Mouse (Mus musculus): Measurements from ENCODE around the gene Cplx1. TPM values are rescaled to one million over a fixed set of nuclear protein-coding genes. Genes with fewer than 3 reads are reported as not detected.

Gene Cplx1
- polyA plus RNA-seq, 1 experiment from 2014 or later, result 253 TPM

DNA sequence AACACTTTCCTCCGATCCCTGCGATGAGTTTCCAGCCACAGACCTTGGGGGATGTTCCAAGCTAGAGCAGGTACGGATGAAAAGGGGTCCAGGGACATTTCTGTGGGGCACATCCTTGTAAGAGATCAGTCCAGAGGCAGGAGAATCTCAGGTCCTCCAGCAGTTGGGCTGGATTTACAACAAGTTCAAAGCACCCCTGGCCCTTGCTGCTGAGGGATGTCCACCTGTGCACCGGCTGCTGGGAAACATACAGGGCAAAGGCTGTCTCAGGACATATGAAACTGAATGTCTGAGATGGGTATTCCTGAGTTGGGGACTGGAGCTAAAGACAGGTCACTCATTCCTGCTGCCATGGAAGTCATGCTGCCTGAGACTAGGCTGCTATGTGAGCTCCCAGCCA lies 7.2 kb upstream of the Cplx1 start:
- H3K4me1 ChIP-seq (ENCODE audit: control insufficient read depth, insufficient read depth, low read length), result no peaks in the 10 kb centered on the region
- H3K27me3 ChIP-seq (ENCODE audit: control insufficient read depth, insufficient read depth, low read length), result no peaks in the 10 kb centered on the region
- H3K36me3 ChIP-seq (ENCODE audit: control insufficient read depth, insufficient read depth, low read length), result no peaks in the 10 kb centered on the region
- H3K4me2 ChIP-seq (ENCODE audit: low read depth, low read length), result no peak overlapping the region
- H3K9me3 ChIP-seq (ENCODE audit: control insufficient read depth, low read length), result no peaks in the 10 kb centered on the region
- H3K9ac ChIP-seq (replicated peaks; ENCODE audit: low read depth, low read length), result no peak overlapping the region
- WGBS, result 79% methylated on average over 4 of the region's 4 CpGs
- no peak overlapping the region for H3K4me3 ChIP-seq (ENCODE audit: low read depth, low read length)
- H3K27ac ChIP-seq (ENCODE audit: low read depth, low read length), result no peak overlapping the region
- no peak for ATAC-seq (ENCODE audit: low read depth)

DNA sequence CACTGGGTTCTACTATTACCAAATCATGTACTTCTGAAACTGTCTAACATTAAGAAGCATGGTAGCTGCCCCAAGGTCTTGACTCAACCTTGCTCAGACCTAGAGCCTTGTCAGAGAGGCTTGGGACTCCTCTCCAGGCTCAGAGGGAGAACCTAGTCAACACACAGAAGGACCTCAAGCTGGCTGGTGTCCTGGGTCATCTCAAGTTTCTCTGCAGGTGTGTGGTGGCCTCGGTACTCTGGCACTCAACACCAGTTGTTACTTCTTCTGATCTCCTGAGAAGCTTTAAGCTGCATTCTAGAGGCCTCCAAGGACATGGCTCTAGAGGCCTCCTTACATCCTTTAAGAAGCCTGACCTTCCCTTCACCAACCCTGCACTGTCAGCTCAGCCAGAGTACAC lies 4.2 kb upstream of the Cplx1 start:
- ATAC-seq (ENCODE audit: low read depth), result no peak
- no peak overlapping the region for H3K4me3 ChIP-seq (ENCODE audit: low read depth, low read length)
- WGBS, result 70% methylated on average over 1 of the region's 1 CpGs
- H3K27ac ChIP-seq (ENCODE audit: low read depth, low read length), result no peak overlapping the region
- H3K4me2 ChIP-seq (ENCODE audit: low read depth, low read length), result no peak overlapping the region
- peaks cover 7% of the 10 kb centered on the region; the same call in 1 of the 2 replicates for H3K27me3 ChIP-seq (ENCODE audit: control insufficient read depth, insufficient read depth, low read length)
- H3K9me3 ChIP-seq (ENCODE audit: control insufficient read depth, low read length), result no peaks in the 10 kb centered on the region
- no peaks in the 10 kb centered on the region for H3K4me1 ChIP-seq (ENCODE audit: control insufficient read depth, insufficient read depth, low read length)
- no peaks in the 10 kb centered on the region for H3K36me3 ChIP-seq (ENCODE audit: control insufficient read depth, insufficient read depth, low read length)
- no peak overlapping the region for H3K9ac ChIP-seq (replicated peaks; ENCODE audit: low read depth, low read length)

DNA sequence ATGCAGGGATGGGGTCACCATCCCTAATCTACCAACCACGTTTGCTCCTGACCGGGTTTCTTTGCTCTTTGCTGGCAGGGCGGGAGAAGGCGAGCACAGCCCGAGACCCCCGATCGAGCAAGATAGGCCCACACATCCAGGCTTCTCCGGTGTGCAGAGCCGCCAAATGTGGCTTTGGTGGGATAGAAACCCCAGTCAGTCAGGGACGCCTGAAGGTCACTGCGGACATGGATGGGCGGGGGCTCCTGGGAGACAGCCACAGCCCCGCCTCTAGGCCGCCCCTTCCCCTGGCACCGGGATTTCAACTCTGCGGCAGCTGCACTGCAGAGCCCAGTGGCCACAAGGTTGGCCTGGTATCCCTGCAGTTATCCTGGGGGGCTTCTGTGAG lies 377 bp upstream of the Cplx1 start:
- 0% methylated on average over 16 of the region's 16 CpGs for WGBS
- peak overlapping the region; percentile 72 for H3K4me2 ChIP-seq (ENCODE audit: low read depth, low read length)
- no peaks in the 10 kb centered on the region for H3K4me1 ChIP-seq (ENCODE audit: control insufficient read depth, insufficient read depth, low read length)
- peak overlapping the region; percentile 54 for H3K4me3 ChIP-seq (ENCODE audit: low read depth, low read length)
- H3K27ac ChIP-seq (ENCODE audit: low read depth, low read length), result peak overlapping the region; percentile 87
- peak; percentile 68 for ATAC-seq (ENCODE audit: low read depth)
- H3K36me3 ChIP-seq (ENCODE audit: control insufficient read depth, insufficient read depth, low read length), result no peaks in the 10 kb centered on the region
- H3K9me3 ChIP-seq (ENCODE audit: control insufficient read depth, low read length), result no peaks in the 10 kb centered on the region
- peak overlapping the region; percentile 74 for H3K9ac ChIP-seq (replicated peaks; ENCODE audit: low read depth, low read length)
- peaks cover 7% of the 10 kb centered on the region for H3K27me3 ChIP-seq (ENCODE audit: control insufficient read depth, insufficient read depth, low read length)

DNA sequence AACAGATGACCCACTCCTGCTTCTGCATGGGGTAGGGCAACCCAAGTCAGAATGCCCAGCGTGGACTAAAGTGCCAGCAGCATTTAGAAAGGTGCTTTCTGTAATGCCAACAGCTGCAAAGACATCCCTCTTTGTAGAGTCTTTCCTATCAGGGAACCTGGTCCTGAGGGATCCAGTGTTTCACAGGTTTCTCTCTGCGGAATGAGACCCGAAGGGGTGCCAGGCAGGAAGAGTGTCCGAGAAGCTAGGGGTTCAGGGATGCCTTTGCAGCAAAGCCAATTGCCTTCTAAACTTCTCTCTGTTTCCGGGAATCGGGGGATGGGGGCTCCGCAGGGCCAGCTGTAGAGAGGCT lies 711 bp downstream of the Cplx1 start:
- peak overlapping the region; percentile 72 for H3K4me2 ChIP-seq (ENCODE audit: low read depth, low read length)
- ATAC-seq (ENCODE audit: low read depth), result no peak
- no peaks in the 10 kb centered on the region for H3K9me3 ChIP-seq (ENCODE audit: control insufficient read depth, low read length)
- peak overlapping the region; percentile 54 for H3K4me3 ChIP-seq (ENCODE audit: low read depth, low read length)
- H3K27me3 ChIP-seq (ENCODE audit: control insufficient read depth, insufficient read depth, low read length), result peaks cover 7% of the 10 kb centered on the region
- H3K9ac ChIP-seq (replicated peaks; ENCODE audit: low read depth, low read length), result peak overlapping the region; percentile 74
- no peaks in the 10 kb centered on the region for H3K4me1 ChIP-seq (ENCODE audit: control insufficient read depth, insufficient read depth, low read length)
- 15% methylated on average over 7 of the region's 7 CpGs for WGBS
- no peaks in the 10 kb centered on the region for H3K36me3 ChIP-seq (ENCODE audit: control insufficient read depth, insufficient read depth, low read length)
- H3K27ac ChIP-seq (ENCODE audit: low read depth, low read length), result no peak overlapping the region

DNA sequence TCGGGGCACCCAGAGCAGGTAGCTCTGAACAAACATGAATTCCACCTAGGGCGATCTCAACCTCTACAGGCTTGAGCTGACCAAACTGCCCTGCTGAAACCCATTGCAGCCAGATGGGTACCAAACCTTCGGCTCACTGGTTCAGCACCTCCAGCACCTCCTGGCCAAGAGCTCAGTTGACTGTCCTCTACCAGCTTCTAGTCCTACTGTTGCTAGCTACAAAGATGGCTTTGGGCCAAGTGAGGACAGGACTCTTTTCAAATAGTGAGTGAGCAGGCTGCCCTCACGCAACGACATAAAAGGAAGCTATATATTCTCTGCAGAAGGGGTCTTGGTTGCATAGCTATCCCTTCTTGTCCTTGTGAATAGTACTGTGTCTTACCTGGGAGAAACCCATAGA lies 2.2 kb downstream of the Cplx1 start:
- H3K4me1 ChIP-seq (ENCODE audit: control insufficient read depth, insufficient read depth, low read length), result no peaks in the 10 kb centered on the region
- WGBS, result 91% methylated on average over 5 of the region's 5 CpGs
- peaks cover 7% of the 10 kb centered on the region for H3K27me3 ChIP-seq (ENCODE audit: control insufficient read depth, insufficient read depth, low read length)
- no peaks in the 10 kb centered on the region for H3K9me3 ChIP-seq (ENCODE audit: control insufficient read depth, low read length)
- no peak overlapping the region for H3K4me3 ChIP-seq (ENCODE audit: low read depth, low read length)
- H3K36me3 ChIP-seq (ENCODE audit: control insufficient read depth, insufficient read depth, low read length), result no peaks in the 10 kb centered on the region
- H3K9ac ChIP-seq (replicated peaks; ENCODE audit: low read depth, low read length), result no peak overlapping the region
- H3K27ac ChIP-seq (ENCODE audit: low read depth, low read length), result no peak overlapping the region
- ATAC-seq (ENCODE audit: low read depth), result no peak
- no peak overlapping the region for H3K4me2 ChIP-seq (ENCODE audit: low read depth, low read length)

DNA sequence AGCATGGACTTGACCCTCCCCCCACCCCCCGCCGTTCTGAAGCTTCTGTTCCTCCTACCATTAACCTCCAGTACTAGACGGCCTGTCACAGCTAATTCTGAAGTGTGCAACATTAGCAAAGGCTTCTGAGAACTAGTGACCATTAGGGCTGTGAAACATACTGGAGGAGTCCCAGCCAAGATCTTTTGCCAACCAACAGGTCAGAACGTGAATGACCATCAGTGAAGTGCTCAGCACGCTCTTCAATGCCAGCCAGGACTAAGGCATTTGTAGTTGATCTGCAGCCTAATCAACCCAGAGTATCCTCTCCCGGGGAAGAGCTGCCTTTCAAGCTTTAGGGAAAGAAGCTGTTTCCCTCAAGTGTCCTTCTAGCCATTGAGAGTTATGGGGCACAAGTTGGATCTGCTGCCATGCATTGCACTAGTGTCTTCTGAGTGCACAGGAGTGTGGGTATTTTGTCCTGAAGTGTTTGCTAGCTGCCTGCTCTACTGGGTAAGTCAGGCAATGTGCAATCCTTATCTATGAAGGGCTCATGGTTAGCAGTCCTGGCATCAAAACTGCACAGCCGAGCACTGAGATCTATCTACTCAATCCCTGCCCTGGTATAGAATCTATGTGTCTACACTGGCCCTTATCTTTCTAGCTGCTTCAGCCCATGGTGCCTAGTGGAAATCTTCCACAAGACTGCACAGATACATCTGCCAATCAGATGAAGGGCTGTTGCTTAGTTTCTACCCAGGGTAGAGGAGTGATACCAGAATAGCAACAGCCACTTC lies 6.1 kb downstream of the Cplx1 start:
- H3K9me3 ChIP-seq (ENCODE audit: control insufficient read depth, low read length), result no peaks in the 10 kb centered on the region
- WGBS, result 77% methylated on average over 7 of the region's 7 CpGs
- H3K9ac ChIP-seq (replicated peaks; ENCODE audit: low read depth, low read length), result no peak overlapping the region
- no peak overlapping the region for H3K27ac ChIP-seq (ENCODE audit: low read depth, low read length)
- H3K27me3 ChIP-seq (ENCODE audit: control insufficient read depth, insufficient read depth, low read length), result no peaks in the 10 kb centered on the region; the same call in 1 of the 2 replicates
- H3K36me3 ChIP-seq (ENCODE audit: control insufficient read depth, insufficient read depth, low read length), result no peaks in the 10 kb centered on the region
- no peak overlapping the region for H3K4me2 ChIP-seq (ENCODE audit: low read depth, low read length)
- no peak for ATAC-seq (ENCODE audit: low read depth)
- H3K4me1 ChIP-seq (ENCODE audit: control insufficient read depth, insufficient read depth, low read length), result no peaks in the 10 kb centered on the region
- no peak overlapping the region for H3K4me3 ChIP-seq (ENCODE audit: low read depth, low read length)

DNA sequence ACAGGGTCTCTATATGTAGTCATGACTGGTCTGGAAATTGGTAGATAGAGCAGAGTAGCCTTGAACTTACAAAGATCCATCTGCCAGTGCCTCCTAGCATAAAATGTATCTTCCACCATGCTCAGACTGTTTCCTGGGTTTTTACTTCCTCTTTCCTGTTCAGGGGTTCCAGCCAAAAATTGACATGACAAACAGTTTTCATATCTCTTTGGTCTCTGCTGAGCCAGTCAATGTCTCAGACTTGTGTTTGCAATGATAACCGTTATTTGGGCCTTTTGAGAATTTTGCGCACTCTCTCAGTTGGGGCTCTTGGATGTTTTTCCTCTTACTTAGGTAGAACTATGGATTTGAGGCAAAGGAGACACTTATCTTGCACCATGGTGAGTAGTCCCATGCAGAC lies 15.6 kb downstream of the Cplx1 start:
- WGBS, result 97% methylated on average over 2 of the region's 2 CpGs
- H3K9ac ChIP-seq (replicated peaks; ENCODE audit: low read depth, low read length), result no peak overlapping the region
- H3K27ac ChIP-seq (ENCODE audit: low read depth, low read length), result no peak overlapping the region
- no peaks in the 10 kb centered on the region for H3K4me1 ChIP-seq (ENCODE audit: control insufficient read depth, insufficient read depth, low read length)
- no peaks in the 10 kb centered on the region for H3K27me3 ChIP-seq (ENCODE audit: control insufficient read depth, insufficient read depth, low read length)
- H3K36me3 ChIP-seq (ENCODE audit: control insufficient read depth, insufficient read depth, low read length), result no peaks in the 10 kb centered on the region
- no peak for ATAC-seq (ENCODE audit: low read depth)
- H3K9me3 ChIP-seq (ENCODE audit: control insufficient read depth, low read length), result peaks cover 7% of the 10 kb centered on the region; the same call in 1 of the 2 replicates
- H3K4me2 ChIP-seq (ENCODE audit: low read depth, low read length), result no peak overlapping the region
- H3K4me3 ChIP-seq (ENCODE audit: low read depth, low read length), result no peak overlapping the region

DNA sequence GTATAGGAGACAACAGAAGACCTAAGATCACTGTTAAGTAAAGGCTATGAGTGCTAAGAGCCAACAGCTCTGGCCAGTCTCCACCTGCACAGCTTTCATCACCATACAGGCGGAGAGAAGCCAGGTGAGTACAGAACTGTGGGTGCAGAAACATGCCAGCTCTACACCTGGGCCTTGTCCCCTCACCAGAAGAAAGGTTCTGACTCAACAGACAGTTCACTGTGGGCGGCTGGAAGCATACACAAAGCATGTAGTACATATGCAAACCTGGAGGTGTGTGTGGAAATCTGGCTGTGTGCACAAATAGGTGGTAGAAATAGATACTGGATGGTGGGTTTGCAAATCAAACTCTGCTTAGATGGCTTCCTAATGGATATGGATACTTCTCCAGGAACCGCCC lies 27.2 kb downstream of the Cplx1 start:
- Histone ChIP-seq H3K4me2 (ENCODE audit: low read depth, low read length) (no peak overlapping the region), H3K36me3 (ENCODE audit: control insufficient read depth, insufficient read depth, low read length) (no peaks in the 10 kb centered on the region), H3K4me3 (ENCODE audit: low read depth, low read length) (no peak overlapping the region), H3K27me3 (ENCODE audit: control insufficient read depth, insufficient read depth, low read length) (no peaks in the 10 kb centered on the region), H3K9me3 (ENCODE audit: control insufficient read depth, low read length) (no peaks in the 10 kb centered on the region), H3K4me1 (ENCODE audit: control insufficient read depth, insufficient read depth, low read length) (no peaks in the 10 kb centered on the region), H3K9ac (replicated peaks; ENCODE audit: low read depth, low read length) (no peak overlapping the region), H3K27ac (ENCODE audit: low read depth, low read length) (no peak overlapping the region)
- no peak for ATAC-seq (ENCODE audit: low read depth)
- 79% methylated on average over 3 of the region's 3 CpGs for WGBS

DNA sequence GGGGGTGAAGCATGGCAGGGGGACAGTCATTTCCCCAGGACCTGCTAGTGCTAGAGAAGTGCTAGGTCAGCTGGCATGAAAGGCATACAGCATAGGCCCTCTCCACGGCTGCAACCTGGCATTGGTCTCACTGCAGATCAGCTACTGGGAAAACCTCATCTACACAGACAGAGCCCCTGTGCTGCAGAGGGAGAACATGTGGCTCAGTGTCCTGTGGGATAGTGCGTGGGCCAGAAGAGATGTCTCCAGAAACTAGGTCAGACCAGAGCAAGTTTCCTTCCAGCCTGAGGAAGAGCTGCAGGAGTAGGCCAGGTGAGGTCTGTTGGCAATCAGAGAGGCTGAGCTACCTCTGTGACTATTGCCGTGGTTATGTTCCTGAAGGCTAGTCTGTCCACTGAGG lies 27.9 kb downstream of the Cplx1 start:
- Histone ChIP-seq H3K4me2 (ENCODE audit: low read depth, low read length) (no peak overlapping the region), H3K9me3 (ENCODE audit: control insufficient read depth, low read length) (no peaks in the 10 kb centered on the region), H3K4me3 (ENCODE audit: low read depth, low read length) (no peak overlapping the region), H3K27me3 (ENCODE audit: control insufficient read depth, insufficient read depth, low read length) (no peaks in the 10 kb centered on the region), H3K4me1 (ENCODE audit: control insufficient read depth, insufficient read depth, low read length) (no peaks in the 10 kb centered on the region), H3K27ac (ENCODE audit: low read depth, low read length) (no peak overlapping the region), H3K9ac (replicated peaks; ENCODE audit: low read depth, low read length) (no peak overlapping the region), H3K36me3 (ENCODE audit: control insufficient read depth, insufficient read depth, low read length) (no peaks in the 10 kb centered on the region)
- 86% methylated on average over 3 of the region's 3 CpGs for WGBS
- ATAC-seq (ENCODE audit: low read depth), result no peak
